Mouse (Mus musculus) mouse embryonic stem cell (cell line): ENCODE data around the gene Zfp592.
"Not testable (repeated sequence)": the region's sequence is repeated elsewhere in the genome, so short reads cannot be mapped to it uniquely, and the experiment has no call there.

ENCODE experiments used
- in situ Hi-C, 2 experiments: fragments of 300-500 bp; cut with MboI; formaldehyde crosslinking; loops; 1 replicate in 1 of 2; 3 replicates in 1 of 2; pipeline ENCODE4 v1.14.3; 2019 to 2020; ENCODE audit warnings: low sequenced_read_pairs in 2 of 2, low pct_unique_long_range_greater_than_20kb in 1 of 2, mixed read lengths in 1 of 2; ENCODE audit not compliant: unreplicated experiment in 1 of 2

The Zfp592 gene

GRCm38 (mm10) chr7:80992980-80993833 is at the start of gene Zfp592:
Gene Zfp592, plus strand, starts transcription at chr7:80993681.
- in situ Hi-C loops: no loop called here

- in situ Hi-C loops: no loop called here
These were observed 45.8 kb upstream of the Zfp592 start, which contains the start of gene Sec11a for GRCm38 (mm10) chr7:80947445-80948350. Gene Sec11a, minus strand, starts transcription at chr7:80947780.

GRCm38 (mm10) chr7:80951461-80951860 is 42.0 kb upstream of the Zfp592 start:
- in situ Hi-C loops: no loop called here

- in situ Hi-C loops: no loop called here
These were observed 41.3 kb upstream of the Zfp592 start for GRCm38 (mm10) chr7:80952140-80952539.

GRCm38 (mm10) chr7:80954251-80954650 is 39.2 kb upstream of the Zfp592 start:
- in situ Hi-C loops: no loop called here

- in situ Hi-C loops: no loop called here
These were observed 36.6 kb upstream of the Zfp592 start for GRCm38 (mm10) chr7:80956891-80957290.

- in situ Hi-C loops: no loop called here
These were observed 34.5 kb upstream of the Zfp592 start for GRCm38 (mm10) chr7:80959003-80959402.

GRCm38 (mm10) chr7:80962799-80963198 is 30.7 kb upstream of the Zfp592 start:
- in situ Hi-C loops: no loop called here

GRCm38 (mm10) chr7:80970913-80971312 is 22.6 kb upstream of the Zfp592 start:
- in situ Hi-C loops: no loop called here

GRCm38 (mm10) chr7:80971419-80971818 is 22.1 kb upstream of the Zfp592 start:
- in situ Hi-C loops: no loop called here

GRCm38 (mm10) chr7:80972082-80972481 is 21.4 kb upstream of the Zfp592 start:
- in situ Hi-C loops: no loop called here

- in situ Hi-C loops: not testable (repeated sequence)
These were observed 20.4 kb upstream of the Zfp592 start for GRCm38 (mm10) chr7:80972920-80973637.

GRCm38 (mm10) chr7:80973638-80974015 is 19.9 kb upstream of the Zfp592 start:
- in situ Hi-C loops: not testable (repeated sequence)

- in situ Hi-C loops: no loop called here
These were observed 12.9 kb upstream of the Zfp592 start for GRCm38 (mm10) chr7:80980566-80980965.

- in situ Hi-C loops: no loop called here
These were observed 6.9 kb upstream of the Zfp592 start for GRCm38 (mm10) chr7:80986458-80987187.

GRCm38 (mm10) chr7:80987805-80988625 is 5.5 kb upstream of the Zfp592 start:
- in situ Hi-C loops: no loop called here

- in situ Hi-C loops: no loop called here
These were observed 3.2 kb upstream of the Zfp592 start for GRCm38 (mm10) chr7:80990276-80990675.
